Mouse (Mus musculus) hindbrain, embryonic 13.5 days (tissue): Measurements from ENCODE around the gene Scg5. TPM values are rescaled to one million over a fixed set of nuclear protein-coding genes. Genes with fewer than 3 reads are reported as not detected.
A peak's percentile ranks its signal among the peaks of the same experiment; 100 is the strongest.

Experiments used
- ATAC-seq: fragments of 200-750 bp; cut with Nextera tagmentation; 2 replicates; pipeline ENCODE4 v1.8.0; 2017; ENCODE audit warnings: moderate TSS enrichment; ENCODE audit not compliant: low FRiP score
- H3K27ac ChIP-seq: fragments of 300-500 bp; sonication (generic); 2 replicates; pipeline ENCODE4 v1.5.1; 2015; ENCODE audit warnings: inconsistent platforms, mild to moderate bottlenecking, moderate library complexity
- H3K27me3 ChIP-seq: fragments of 300-500 bp; sonication (generic); 2 replicates; pipeline ENCODE4 v1.6.1; 2015; ENCODE audit warnings: mild to moderate bottlenecking, inconsistent platforms
- H3K36me3 ChIP-seq: fragments of 300-500 bp; sonication (generic); 2 replicates; pipeline ENCODE4 v1.6.1; 2015; ENCODE audit warnings: mild to moderate bottlenecking, inconsistent platforms
- H3K4me1 ChIP-seq: fragments of 300-500 bp; sonication (generic); replicated peaks from 2 replicates; pipeline ENCODE4 v1.6.1; 2015; ENCODE audit warnings: inconsistent platforms
- H3K4me2 ChIP-seq: fragments of 300-500 bp; sonication (generic); 2 replicates; pipeline ENCODE4 v1.6.1; 2015; ENCODE audit warnings: inconsistent platforms, mild to moderate bottlenecking, moderate library complexity
- H3K4me3 ChIP-seq: fragments of 300-500 bp; sonication (generic); 2 replicates; pipeline ENCODE4 v1.5.1; 2015; ENCODE audit warnings: mild to moderate bottlenecking, inconsistent platforms
- H3K9ac ChIP-seq: fragments of 300-500 bp; sonication (generic); 2 replicates; pipeline ENCODE4 v1.6.1; 2015; ENCODE audit warnings: mild to moderate bottlenecking, inconsistent platforms
- H3K9me3 ChIP-seq: fragments of 300-500 bp; sonication (generic); 2 replicates; pipeline ENCODE4 v1.6.1; 2016; ENCODE audit warnings: inconsistent platforms
- WGBS: fragments of 180-500 bp; shearing (Covaris S2); methylation state at CpG from one replicate; pipeline ENCODE4 v1.1.7; 2015; 5-methylcytosine and 5-hydroxymethylcytosine counted together
- polyA plus RNA-seq: library from polyadenylated mRNA; unstranded; fragments of >200 nt; fragmentation: Nextera tagmentation; extraction: Ambion mirVana; gene quantifications from 2 replicates; pipeline ENCODE4 v1.2.1, GENCODE M21; 2015

Scg5 gene
- 187 and 196 TPM in 2 replicates for polyA plus RNA-seq

DNA sequence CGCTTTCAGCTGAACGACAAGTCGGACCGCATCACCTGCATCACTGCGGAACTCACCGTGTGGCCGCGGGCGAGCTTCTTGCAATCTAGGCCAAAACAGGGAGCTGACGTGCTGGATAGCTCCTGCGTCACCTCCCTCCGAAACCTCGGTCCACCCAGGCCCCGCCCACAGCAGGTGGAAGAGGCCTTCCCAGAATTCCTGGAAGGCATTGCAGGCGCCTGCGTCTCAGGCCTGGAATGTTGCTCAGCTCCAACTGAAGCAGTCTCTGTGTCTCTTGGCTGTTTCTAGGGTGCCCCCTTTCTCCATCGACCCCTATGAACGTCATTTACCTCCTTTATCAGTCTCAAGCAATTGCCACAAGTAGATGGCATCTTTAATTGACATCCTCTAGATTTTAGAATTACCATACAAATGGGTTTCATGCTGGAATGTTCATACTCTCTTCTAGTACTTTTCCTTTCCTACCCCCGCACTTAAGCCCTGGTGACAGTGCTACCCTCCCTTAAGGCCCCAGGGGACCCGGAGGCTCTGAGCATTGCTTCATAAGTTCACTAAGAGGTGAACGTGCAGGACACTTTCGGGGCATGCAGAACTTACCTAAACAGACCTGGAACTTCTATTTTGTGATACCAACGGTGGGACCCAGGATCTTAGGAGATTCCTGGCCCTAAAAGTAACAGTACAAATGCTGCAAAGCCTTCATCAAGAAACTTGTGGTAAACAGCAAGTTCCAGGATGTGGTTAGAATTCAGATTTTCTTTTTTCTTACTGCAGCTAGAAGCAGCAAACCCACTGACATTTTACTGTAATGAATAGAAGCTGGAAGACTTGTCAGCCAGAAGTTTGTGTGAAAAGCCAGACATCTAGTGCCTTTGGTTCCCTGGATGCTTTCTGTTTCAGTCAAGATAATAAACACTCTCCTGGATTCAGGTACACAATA lies at the start of gene Scg5:
TSS of gene Scg5 (minus strand) at position 179 of the 940 bp plus-strand sequence.
- peak within 1 kb of the TSS; percentile 96 for H3K27ac ChIP-seq
- peak; percentile 97 for ATAC-seq
- H3K27me3 ChIP-seq: no peaks in the 10 kb centered on the region
- peak within 1 kb of the TSS; percentile 82 for H3K9ac ChIP-seq
- peak within 1 kb of the TSS; percentile 72 for H3K4me2 ChIP-seq
- WGBS: 11% methylated on average over 23 of the region's 23 CpGs
- peaks cover 43% of the 10 kb centered on the region for H3K4me1 ChIP-seq
- H3K9me3 ChIP-seq: no peaks in the 10 kb centered on the region
- H3K36me3 ChIP-seq: peaks cover 17% of the 10 kb centered on the region
- H3K4me3 ChIP-seq: peak within 1 kb of the TSS; percentile 60

GRCm38 (mm10) chr2:113870115-113870514 lies 41.2 kb upstream of the Scg5 start:
- no peak overlapping the region for H3K27ac ChIP-seq
- no peak overlapping the region for H3K4me2 ChIP-seq
- 93% methylated on average over 1 of the region's 1 CpGs for WGBS
- no peak overlapping the region for H3K4me3 ChIP-seq
- H3K36me3 ChIP-seq: no peaks in the 10 kb centered on the region
- H3K27me3 ChIP-seq: no peaks in the 10 kb centered on the region
- H3K9ac ChIP-seq: no peak overlapping the region
- H3K4me1 ChIP-seq: no peaks in the 10 kb centered on the region
- H3K9me3 ChIP-seq: no peaks in the 10 kb centered on the region
- no peak for ATAC-seq

GRCm38 (mm10) chr2:113868404-113868803 lies 39.5 kb upstream of the Scg5 start:
- 84% methylated on average over 4 of the region's 4 CpGs for WGBS

GRCm38 (mm10) chr2:113866155-113866554 lies 37.2 kb upstream of the Scg5 start:
- Histone ChIP-seq H3K36me3 (no peaks in the 10 kb centered on the region), H3K4me3 (no peak overlapping the region), H3K4me1 (no peaks in the 10 kb centered on the region), H3K27ac (no peak overlapping the region), H3K9me3 (no peaks in the 10 kb centered on the region), H3K4me2 (no peak overlapping the region), H3K27me3 (no peaks in the 10 kb centered on the region), H3K9ac (no peak overlapping the region)
- 47% methylated on average over 2 of the region's 2 CpGs for WGBS
- ATAC-seq: no peak

More at GRCm38 (mm10) chr2:113868404-113868803, 39.5 kb upstream of the Scg5 start:
- no peak for ATAC-seq
- Histone ChIP-seq H3K27ac (no peak overlapping the region), H3K9ac (no peak overlapping the region), H3K9me3 (no peaks in the 10 kb centered on the region), H3K4me1 (no peaks in the 10 kb centered on the region), H3K4me2 (no peak overlapping the region), H3K27me3 (no peaks in the 10 kb centered on the region), H3K4me3 (no peak overlapping the region), H3K36me3 (no peaks in the 10 kb centered on the region)

DNA sequence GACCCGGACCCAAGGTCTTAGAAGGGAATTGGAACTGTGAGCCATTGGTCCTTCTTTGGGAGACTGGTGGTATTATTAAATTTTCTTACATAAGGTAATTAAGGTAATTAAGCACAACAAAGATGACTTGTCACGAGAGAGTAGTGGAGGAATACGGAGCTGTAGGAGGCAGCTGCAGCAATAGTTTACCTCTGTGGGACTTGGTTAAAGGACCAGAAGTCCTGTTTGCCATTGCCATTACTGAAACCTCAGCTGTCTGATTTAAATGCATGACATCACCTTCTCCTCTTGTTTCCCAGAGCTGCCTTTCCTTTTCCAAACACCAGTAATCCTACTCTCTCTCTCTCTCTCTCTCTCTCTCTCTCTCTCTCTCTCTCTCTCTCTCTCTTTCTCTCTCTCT lies 20.2 kb upstream of the Scg5 start:
- H3K27me3 ChIP-seq: no peaks in the 10 kb centered on the region
- H3K36me3 ChIP-seq: no peaks in the 10 kb centered on the region
- H3K4me2 ChIP-seq: peak overlapping the region; percentile 95
- H3K9me3 ChIP-seq: no peaks in the 10 kb centered on the region
- H3K27ac ChIP-seq: peak overlapping the region; percentile 82
- peak overlapping the region; percentile 74; the same call in 1 of the 2 replicates for H3K9ac ChIP-seq
- H3K4me3 ChIP-seq: peak overlapping the region; percentile 69
- WGBS: 5% methylated on average over 3 of the region's 3 CpGs
- H3K4me1 ChIP-seq: peaks cover 21% of the 10 kb centered on the region
- peak; percentile 73 for ATAC-seq

DNA sequence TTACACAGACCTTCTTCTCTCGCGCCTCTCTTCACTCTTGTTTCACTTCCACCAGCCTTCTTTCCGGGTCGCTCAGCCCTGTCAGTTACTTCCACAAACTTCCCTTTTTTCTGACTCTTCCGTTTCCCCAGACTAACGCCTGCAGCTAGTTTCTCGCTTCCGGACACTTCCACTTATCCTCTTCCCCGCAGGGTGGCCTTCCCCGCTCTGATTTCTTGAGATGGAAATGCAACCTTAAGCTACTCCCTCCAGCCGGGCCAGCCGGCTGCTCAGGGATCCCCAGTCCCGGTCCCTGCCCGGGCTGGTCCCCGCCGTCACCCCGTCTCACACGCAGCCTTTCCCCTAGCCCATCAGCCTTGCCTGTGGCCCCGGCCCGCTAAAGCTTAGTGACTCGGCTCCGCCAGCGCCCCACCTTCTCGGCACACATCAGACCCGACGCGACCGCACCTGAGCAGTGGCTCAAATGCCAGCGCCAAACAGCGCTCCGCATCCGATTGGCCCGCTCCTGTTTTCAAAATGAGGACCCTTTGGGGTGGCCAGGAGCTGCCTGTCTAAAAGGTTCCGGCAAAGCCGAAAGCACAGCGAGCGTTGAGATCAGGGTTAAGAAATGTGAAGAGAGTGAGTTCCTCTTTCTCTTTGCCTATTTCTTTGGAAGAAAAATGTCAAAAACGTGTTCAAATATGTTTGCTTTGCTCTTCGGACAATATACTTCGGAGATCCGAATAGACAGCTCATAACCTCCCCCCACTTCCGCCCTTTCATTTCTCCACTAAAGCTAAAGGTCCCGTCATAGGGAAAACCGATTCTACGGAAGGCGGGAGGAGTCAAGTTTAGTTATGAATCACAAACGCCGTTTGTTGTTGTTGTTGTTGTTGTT lies 19.6 kb upstream of the Scg5 start, which contains the start of gene Arhgap11a:
TSS of gene Arhgap11a (minus strand) at position 417 of the 877 bp plus-strand sequence.
- H3K9ac ChIP-seq: peak within 1 kb of the TSS; percentile 74
- peak; percentile 96 for ATAC-seq
- peak within 1 kb of the TSS; percentile 82 for H3K27ac ChIP-seq
- peak within 1 kb of the TSS; percentile 69 for H3K4me3 ChIP-seq
- H3K4me2 ChIP-seq: peak within 1 kb of the TSS; percentile 95
- H3K27me3 ChIP-seq: no peaks in the 10 kb centered on the region
- H3K9me3 ChIP-seq: no peaks in the 10 kb centered on the region
- peaks cover 21% of the 10 kb centered on the region for H3K4me1 ChIP-seq
- under 1% methylated on average over 48 of the region's 48 CpGs for WGBS
- H3K36me3 ChIP-seq: no peaks in the 10 kb centered on the region

GRCm38 (mm10) chr2:113847678-113848244 lies 18.8 kb upstream of the Scg5 start:
- no peaks in the 10 kb centered on the region for H3K27me3 ChIP-seq
- peak overlapping the region; percentile 74 for H3K9ac ChIP-seq
- ATAC-seq: peak; percentile 12; the same call in 1 of the 2 replicates
- H3K27ac ChIP-seq: no peak overlapping the region
- peak overlapping the region; percentile 95 for H3K4me2 ChIP-seq
- H3K9me3 ChIP-seq: no peaks in the 10 kb centered on the region
- peak overlapping the region; percentile 69 for H3K4me3 ChIP-seq
- H3K4me1 ChIP-seq: peaks cover 21% of the 10 kb centered on the region
- WGBS: under 1% methylated on average over 24 of the region's 24 CpGs
- H3K36me3 ChIP-seq: no peaks in the 10 kb centered on the region

DNA sequence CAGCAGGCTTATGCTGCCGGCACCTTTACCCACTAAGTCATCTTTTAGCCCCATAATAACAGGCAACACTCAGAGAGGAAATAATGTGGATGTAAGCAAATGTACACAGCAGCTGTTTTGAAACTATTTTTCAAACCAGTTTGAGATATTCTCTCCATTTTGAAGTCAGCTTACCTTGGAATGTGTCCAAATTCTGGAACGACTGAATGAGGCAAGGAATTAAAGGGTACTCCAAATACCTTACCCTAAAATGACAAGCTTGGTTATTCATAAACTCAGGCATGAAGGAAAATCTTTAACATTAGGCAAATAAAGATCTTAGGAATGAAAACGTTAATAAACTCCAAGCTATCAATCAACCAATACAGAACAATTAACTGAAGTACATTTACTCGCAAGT lies 16.2 kb upstream of the Scg5 start:
- ATAC-seq: no peak
- H3K9ac ChIP-seq: no peak overlapping the region
- no peak overlapping the region for H3K4me3 ChIP-seq
- H3K4me1 ChIP-seq: peaks cover 21% of the 10 kb centered on the region
- no peak overlapping the region for H3K27ac ChIP-seq
- no peak overlapping the region for H3K4me2 ChIP-seq
- H3K9me3 ChIP-seq: no peaks in the 10 kb centered on the region
- no peaks in the 10 kb centered on the region for H3K27me3 ChIP-seq
- no peaks in the 10 kb centered on the region for H3K36me3 ChIP-seq
- 88% methylated on average over 4 of the region's 4 CpGs for WGBS

- Histone ChIP-seq H3K4me2 (no peak overlapping the region), H3K4me3 (no peak overlapping the region), H3K27me3 (no peaks in the 10 kb centered on the region), H3K9me3 (no peaks in the 10 kb centered on the region), H3K9ac (no peak overlapping the region), H3K36me3 (no peaks in the 10 kb centered on the region), H3K4me1 (peaks cover under 1% of the 10 kb centered on the region; the same call in 1 of the 2 replicates), H3K27ac (no peak overlapping the region)
- ATAC-seq: no peak
- 91% methylated on average over 4 of the region's 4 CpGs for WGBS
Observed at GRCm38 (mm10) chr2:113841656-113842437, 12.9 kb upstream of the Scg5 start.

DNA sequence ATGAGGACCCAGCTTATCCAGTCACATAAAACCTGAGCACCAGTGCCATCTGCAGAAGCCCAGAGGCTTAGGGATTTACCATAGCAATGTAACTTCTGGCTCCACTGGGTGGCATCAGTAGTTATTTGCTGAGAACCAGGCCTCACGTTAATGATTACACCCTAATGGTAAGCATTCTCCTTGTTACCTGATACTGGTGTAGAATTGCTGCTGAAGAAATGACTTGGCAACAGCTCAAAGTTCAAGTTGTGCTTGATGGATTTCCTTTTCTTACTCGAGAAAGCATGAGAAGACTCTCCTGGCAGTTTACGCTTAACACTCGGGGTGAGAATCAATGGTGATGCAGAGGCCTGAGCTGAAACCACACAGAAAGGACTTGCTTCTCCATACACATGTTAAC lies 10.6 kb upstream of the Scg5 start:
- H3K27me3 ChIP-seq: no peaks in the 10 kb centered on the region
- no peaks in the 10 kb centered on the region for H3K9me3 ChIP-seq
- no peak overlapping the region for H3K9ac ChIP-seq
- H3K36me3 ChIP-seq: peaks cover 8% of the 10 kb centered on the region
- H3K4me3 ChIP-seq: no peak overlapping the region
- H3K4me1 ChIP-seq: no peaks in the 10 kb centered on the region
- no peak for ATAC-seq
- H3K4me2 ChIP-seq: no peak overlapping the region
- no peak overlapping the region for H3K27ac ChIP-seq
- WGBS: 82% methylated on average over 4 of the region's 4 CpGs

GRCm38 (mm10) chr2:113835219-113835618 lies 6.3 kb upstream of the Scg5 start:
- H3K27ac ChIP-seq: no peak overlapping the region
- WGBS: 83% methylated on average over 3 of the region's 3 CpGs
- H3K9me3 ChIP-seq: no peaks in the 10 kb centered on the region
- no peaks in the 10 kb centered on the region for H3K27me3 ChIP-seq
- no peaks in the 10 kb centered on the region for H3K4me1 ChIP-seq
- no peak overlapping the region for H3K4me2 ChIP-seq
- no peak overlapping the region for H3K4me3 ChIP-seq
- peaks cover 19% of the 10 kb centered on the region for H3K36me3 ChIP-seq
- no peak overlapping the region for H3K9ac ChIP-seq
- no peak for ATAC-seq
